Mouse (Mus musculus) hindbrain, embryonic 16.5 days (tissue): ENCODE results near the gene Rfng. TPM values are rescaled to one million over a fixed set of nuclear protein-coding genes. Genes with fewer than 3 reads are reported as not detected.

Source experiments
- ATAC-seq: fragments of 200-750 bp; cut with Nextera tagmentation; 2 replicates; pipeline ENCODE4 v1.8.0; 2017; ENCODE audit warnings: moderate TSS enrichment, moderate library complexity
- H3K27ac ChIP-seq: fragments of 300-500 bp; sonication (generic); 2 replicates; pipeline ENCODE4 v1.5.1; 2014; ENCODE audit warnings: low read depth, mild to moderate bottlenecking, control low read depth, low read length, moderate library complexity
- H3K27me3 ChIP-seq: fragments of 300-500 bp; sonication (generic); replicated peaks from 2 replicates; pipeline ENCODE4 v1.6.1; 2014; ENCODE audit warnings: low read length; ENCODE audit not compliant: control insufficient read depth, insufficient read depth
- H3K36me3 ChIP-seq: fragments of 300-500 bp; sonication (generic); 2 replicates; pipeline ENCODE4 v1.6.1; 2014; ENCODE audit warnings: mild to moderate bottlenecking, low read length, moderate library complexity, mixed read lengths; ENCODE audit not compliant: control insufficient read depth, insufficient read depth
- H3K4me1 ChIP-seq: fragments of 300-500 bp; sonication (generic); 2 replicates; pipeline ENCODE4 v1.6.1; 2014; ENCODE audit warnings: low read depth, low read length; ENCODE audit not compliant: control insufficient read depth, insufficient read depth
- H3K4me2 ChIP-seq: fragments of 300-500 bp; sonication (generic); 2 replicates; pipeline ENCODE4 v1.6.1; 2014; ENCODE audit warnings: mild to moderate bottlenecking, low read length, control low read depth, moderate library complexity
- H3K4me3 ChIP-seq: fragments of 300-500 bp; sonication (generic); 2 replicates; pipeline ENCODE4 v1.5.1; 2014; ENCODE audit warnings: mild to moderate bottlenecking, low read length, control low read depth, moderate library complexity
- H3K9ac ChIP-seq: fragments of 300-500 bp; sonication (generic); 2 replicates; pipeline ENCODE4 v1.6.1; 2014; ENCODE audit warnings: low read depth, mild to moderate bottlenecking, control low read depth, low read length, moderate library complexity
- H3K9me3 ChIP-seq: fragments of 300-500 bp; sonication (generic); 2 replicates; pipeline ENCODE4 v1.6.1; 2014; ENCODE audit warnings: mild to moderate bottlenecking, low read length, moderate library complexity; ENCODE audit not compliant: control insufficient read depth
- WGBS: fragments of 180-500 bp; shearing (Covaris S2); extraction: QIAGEN DNeasy Blood & Tissue Kit; methylation state at CpG from one replicate; pipeline ENCODE4 v1.1.7; 2014; 5-methylcytosine and 5-hydroxymethylcytosine counted together
- polyA plus RNA-seq: library from polyadenylated mRNA; unstranded; fragments of >200 nt; fragmentation: Nextera tagmentation; extraction: Ambion mirVana; gene quantifications from 2 replicates; pipeline ENCODE4 v1.2.1, GENCODE M21; 2015

The Rfng gene
- polyA plus RNA-seq, 1 experiment from 2014 or later = 134 TPM

DNA sequence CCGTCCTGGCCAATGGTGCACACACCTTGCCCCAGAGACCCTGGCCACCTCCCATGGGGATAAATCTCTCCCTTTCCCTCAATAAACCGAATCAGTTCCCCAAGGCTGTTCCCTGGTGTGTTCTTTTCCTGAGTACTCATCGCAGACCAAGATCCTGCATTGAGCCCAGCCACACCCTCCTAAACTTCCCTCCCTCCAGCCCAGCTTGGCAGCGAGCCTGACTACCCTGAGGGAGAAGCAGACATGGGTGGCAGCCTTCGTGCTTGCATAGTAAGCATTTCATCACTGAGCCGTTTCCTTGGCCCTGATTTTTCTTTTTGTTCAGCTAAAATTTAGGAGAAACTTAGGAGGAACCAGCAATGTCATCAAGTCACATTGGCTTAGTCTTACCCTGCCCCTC lies 50.5 kb downstream of the Rfng start:
- Histone ChIP-seq H3K4me2 (no peak overlapping the region), H3K9me3 (no peaks in the 10 kb centered on the region), H3K36me3 (no peaks in the 10 kb centered on the region), H3K4me1 (no peaks in the 10 kb centered on the region), H3K27ac (no peak overlapping the region), H3K9ac (no peak overlapping the region), H3K27me3 (peaks cover 2% of the 10 kb centered on the region; the same call in 1 of the 2 replicates), H3K4me3 (no peak overlapping the region)
- ATAC-seq = no peak
- WGBS = 60% methylated on average over 6 of the region's 6 CpGs

GRCm38 (mm10) chr11:120731858-120732680 lies 51.9 kb downstream of the Rfng start, which contains the start of gene Cbr2:
Cbr2 (minus strand) TSS chr11:120732114.
- Histone ChIP-seq H3K27ac (no peak within 1 kb of the TSS), H3K9me3 (no peaks in the 10 kb centered on the region), H3K27me3 (peaks cover 2% of the 10 kb centered on the region; the same call in 1 of the 2 replicates), H3K9ac (no peak within 1 kb of the TSS), H3K36me3 (no peaks in the 10 kb centered on the region), H3K4me3 (no peak within 1 kb of the TSS), H3K4me2 (no peak within 1 kb of the TSS), H3K4me1 (peaks cover under 1% of the 10 kb centered on the region; the same call in 1 of the 2 replicates)
- ATAC-seq = no peak
- 81% methylated on average over 12 of the region's 12 CpGs for WGBS

DNA sequence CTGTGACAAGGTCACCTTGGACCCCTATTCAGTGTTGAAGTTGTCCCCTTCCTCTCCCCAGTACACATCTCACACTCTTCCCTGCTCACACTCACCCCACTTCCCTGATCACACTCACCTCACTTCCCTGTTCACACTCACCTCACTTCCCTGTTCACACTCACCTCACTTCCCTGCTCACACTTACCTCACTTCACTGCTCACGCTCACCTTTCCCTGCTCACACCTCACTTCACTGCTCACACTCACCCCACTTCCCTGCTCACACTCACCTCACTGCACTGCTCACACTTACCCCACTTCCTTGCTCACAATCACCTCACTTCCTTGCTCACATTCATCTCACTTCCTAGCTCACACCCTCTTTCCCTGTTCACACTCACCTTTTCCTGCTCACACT lies 52.6 kb downstream of the Rfng start:
- 90% methylated on average over 1 of the region's 1 CpGs for WGBS
- Histone ChIP-seq H3K9ac (no peak overlapping the region), H3K9me3 (no peaks in the 10 kb centered on the region), H3K27me3 (peaks cover 2% of the 10 kb centered on the region; the same call in 1 of the 2 replicates), H3K4me1 (peaks cover 7% of the 10 kb centered on the region), H3K4me3 (no peak overlapping the region), H3K4me2 (no peak overlapping the region), H3K36me3 (no peaks in the 10 kb centered on the region), H3K27ac (no peak overlapping the region)
- ATAC-seq = no peak

Other genes starting within 250 kb of the Rfng start
- 243 and 245 TPM in 2 replicates for gene Mcrip1, start 234.5 kb downstream of the Rfng start, polyA plus RNA-seq
- gene Ppp1r27, start 233.1 kb downstream of the Rfng start, polyA plus RNA-seq = 0.64 TPM in 1 of 2 replicates, not detected in the other
- gene P4hb, start 211.0 kb downstream of the Rfng start, polyA plus RNA-seq = 252 and 298 TPM in 2 replicates
- 501 and 544 TPM in 2 replicates for gene Arhgdia, start 202.6 kb downstream of the Rfng start, polyA plus RNA-seq
- 55.8 and 202 TPM in 2 replicates for gene Alyref, start 185.8 kb downstream of the Rfng start, polyA plus RNA-seq
- gene Anapc11, start 185.8 kb downstream of the Rfng start, polyA plus RNA-seq = 194 and 203 TPM in 2 replicates
- 0.99 and 1.00 TPM in 2 replicates for gene Npb, start 175.7 kb downstream of the Rfng start, polyA plus RNA-seq
- 236 and 242 TPM in 2 replicates for gene Pcyt2, start 166.3 kb downstream of the Rfng start, polyA plus RNA-seq
- 39.4 and 41.3 TPM in 2 replicates for gene Sirt7, start 159.0 kb downstream of the Rfng start, polyA plus RNA-seq
- 25.4 and 34.6 TPM in 2 replicates for gene Mafg, start 150.6 kb downstream of the Rfng start, polyA plus RNA-seq
- 18.0 and 20.0 TPM in 2 replicates for gene Pycr1, start 140.4 kb downstream of the Rfng start, polyA plus RNA-seq
- 1.1 and 2.4 TPM in 2 replicates for gene Myadml2, start 136.0 kb downstream of the Rfng start, polyA plus RNA-seq
- gene Notum, start 123.0 kb downstream of the Rfng start, polyA plus RNA-seq = 3.1 and 3.8 TPM in 2 replicates
- 146 and 151 TPM in 2 replicates for gene Aspscr1, start 111.2 kb downstream of the Rfng start, polyA plus RNA-seq
- 106 and 107 TPM in 2 replicates for gene Cenpx, start 70.5 kb downstream of the Rfng start, polyA plus RNA-seq
- 73.4 and 77.8 TPM in 2 replicates for gene Lrrc45, start 70.3 kb downstream of the Rfng start, polyA plus RNA-seq
- gene Rac3, start 62.7 kb downstream of the Rfng start, polyA plus RNA-seq = 624 and 705 TPM in 2 replicates
- 11.1 and 12.7 TPM in 2 replicates for gene Dcxr, start 56.9 kb downstream of the Rfng start, polyA plus RNA-seq
- gene Cbr2, start 52.1 kb downstream of the Rfng start, polyA plus RNA-seq = 1.3 and 2.0 TPM in 2 replicates
- gene Hmga1b, start 21.4 kb downstream of the Rfng start, polyA plus RNA-seq = 2.0 and 2.9 TPM in 2 replicates
- 272 and 305 TPM in 2 replicates for gene Gps1, start 65 bp upstream of the Rfng start, polyA plus RNA-seq
- 46.9 and 48.5 TPM in 2 replicates for gene Dus1l, start 12.2 kb upstream of the Rfng start, polyA plus RNA-seq
- 82.9 and 92.6 TPM in 2 replicates for gene Fasn, start 40.3 kb upstream of the Rfng start, polyA plus RNA-seq
- gene Ccdc57, start 148.7 kb upstream of the Rfng start, polyA plus RNA-seq = 6.3 and 6.7 TPM in 2 replicates
- gene Slc16a3, start 164.3 kb upstream of the Rfng start, polyA plus RNA-seq = 11.5 and 15.2 TPM in 2 replicates
- 124 and 141 TPM in 2 replicates for gene Csnk1d, start 207.1 kb upstream of the Rfng start, polyA plus RNA-seq